Mouse (Mus musculus) midbrain, embryonic 11.5 days (tissue): ENCODE data around the gene Cd160. TPM values are rescaled to one million over a fixed set of nuclear protein-coding genes. Genes with fewer than 3 reads are reported as not detected.

Source experiments
- ATAC-seq: fragments of 200-750 bp; cut with Nextera tagmentation; 2 replicates; pipeline ENCODE4 v1.8.0; 2017; ENCODE audit warnings: moderate TSS enrichment, moderate library complexity; ENCODE audit not compliant: low FRiP score
- DNase-seq: peaks from one replicate; pipeline ENCODE4 v3.0.0; 2015; ENCODE audit warnings: low spot score; ENCODE audit errors: missing footprints
- H3K27ac ChIP-seq: fragments of 300-500 bp; sonication (generic); 2 replicates; pipeline ENCODE4 v1.5.1; 2014; ENCODE audit warnings: low read depth, low read length
- H3K27me3 ChIP-seq: fragments of 300-500 bp; sonication (generic); 2 replicates; pipeline ENCODE4 v1.6.1; 2014; ENCODE audit warnings: mild to moderate bottlenecking, low read length, moderate library complexity, mixed read lengths; ENCODE audit not compliant: control insufficient read depth, insufficient read depth
- H3K36me3 ChIP-seq: fragments of 300-500 bp; sonication (generic); 2 replicates; pipeline ENCODE4 v1.6.1; 2014; ENCODE audit warnings: mild to moderate bottlenecking, low read length, moderate library complexity, mixed read lengths; ENCODE audit not compliant: control insufficient read depth, insufficient read depth
- H3K4me1 ChIP-seq: fragments of 300-500 bp; sonication (generic); 2 replicates; pipeline ENCODE4 v1.6.1; 2014; ENCODE audit warnings: low read length; ENCODE audit not compliant: control insufficient read depth, insufficient read depth
- H3K4me2 ChIP-seq: fragments of 300-500 bp; sonication (generic); 2 replicates; pipeline ENCODE4 v1.6.1; 2014; ENCODE audit warnings: mild to moderate bottlenecking, moderate library complexity
- H3K4me3 ChIP-seq: fragments of 300-500 bp; sonication (generic); 2 replicates; pipeline ENCODE4 v1.5.1; 2014; ENCODE audit warnings: low read depth, low read length
- H3K9ac ChIP-seq: fragments of 300-500 bp; sonication (generic); 2 replicates; pipeline ENCODE4 v1.6.1; 2014; ENCODE audit warnings: low read length
- H3K9me3 ChIP-seq: fragments of 300-500 bp; sonication (generic); 2 replicates; pipeline ENCODE4 v1.6.1; 2016; ENCODE audit warnings: low read length; ENCODE audit not compliant: control insufficient read depth
- WGBS: fragments of 180-500 bp; shearing (Covaris S2); extraction: QIAGEN DNeasy Blood & Tissue Kit; methylation state at CpG from one replicate; pipeline ENCODE4 v1.1.7; 2014; 5-methylcytosine and 5-hydroxymethylcytosine counted together
- polyA plus RNA-seq: library from polyadenylated mRNA; unstranded; fragments of >200 nt; fragmentation: Nextera tagmentation; extraction: Ambion mirVana; gene quantifications from 2 replicates; pipeline ENCODE4 v1.2.1, GENCODE M21; 2014

The Cd160 gene
- polyA plus RNA-seq, 1 experiment from 2014 or later: 0.12 TPM

GRCm38 (mm10) chr3:96821581-96821980 is 7.6 kb downstream of the Cd160 start:
- Histone ChIP-seq H3K27me3 (no peaks in the 10 kb centered on the region), H3K36me3 (no peaks in the 10 kb centered on the region), H3K9me3 (no peaks in the 10 kb centered on the region), H3K4me3 (no peak overlapping the region), H3K9ac (no peak overlapping the region), H3K4me1 (no peaks in the 10 kb centered on the region), H3K27ac (no peak overlapping the region), H3K4me2 (no peak overlapping the region)
- ATAC-seq: no peak
- no peak for DNase-seq
- 89% methylated on average over 4 of the region's 4 CpGs for WGBS

- ATAC-seq (no peak), DNase-seq (no peak)
- Histone ChIP-seq H3K4me2 (no peak overlapping the region), H3K4me3 (no peak overlapping the region), H3K27ac (no peak overlapping the region), H3K4me1 (no peaks in the 10 kb centered on the region), H3K36me3 (no peaks in the 10 kb centered on the region), H3K9ac (no peak overlapping the region), H3K9me3 (no peaks in the 10 kb centered on the region), H3K27me3 (no peaks in the 10 kb centered on the region)
- WGBS: 82% methylated on average over 6 of the region's 6 CpGs
Measured at GRCm38 (mm10) chr3:96820116-96820915, 8.8 kb downstream of the Cd160 start.

- Histone ChIP-seq H3K27me3 (no peaks in the 10 kb centered on the region), H3K4me2 (no peak overlapping the region), H3K4me3 (no peak overlapping the region), H3K36me3 (no peaks in the 10 kb centered on the region), H3K4me1 (no peaks in the 10 kb centered on the region), H3K27ac (no peak overlapping the region), H3K9ac (no peak overlapping the region), H3K9me3 (no peaks in the 10 kb centered on the region)
- WGBS: 61% methylated on average over 6 of the region's 6 CpGs
- ATAC-seq (no peak), DNase-seq (no peak)
Measured at GRCm38 (mm10) chr3:96814342-96814741, 14.8 kb downstream of the Cd160 start.

DNA sequence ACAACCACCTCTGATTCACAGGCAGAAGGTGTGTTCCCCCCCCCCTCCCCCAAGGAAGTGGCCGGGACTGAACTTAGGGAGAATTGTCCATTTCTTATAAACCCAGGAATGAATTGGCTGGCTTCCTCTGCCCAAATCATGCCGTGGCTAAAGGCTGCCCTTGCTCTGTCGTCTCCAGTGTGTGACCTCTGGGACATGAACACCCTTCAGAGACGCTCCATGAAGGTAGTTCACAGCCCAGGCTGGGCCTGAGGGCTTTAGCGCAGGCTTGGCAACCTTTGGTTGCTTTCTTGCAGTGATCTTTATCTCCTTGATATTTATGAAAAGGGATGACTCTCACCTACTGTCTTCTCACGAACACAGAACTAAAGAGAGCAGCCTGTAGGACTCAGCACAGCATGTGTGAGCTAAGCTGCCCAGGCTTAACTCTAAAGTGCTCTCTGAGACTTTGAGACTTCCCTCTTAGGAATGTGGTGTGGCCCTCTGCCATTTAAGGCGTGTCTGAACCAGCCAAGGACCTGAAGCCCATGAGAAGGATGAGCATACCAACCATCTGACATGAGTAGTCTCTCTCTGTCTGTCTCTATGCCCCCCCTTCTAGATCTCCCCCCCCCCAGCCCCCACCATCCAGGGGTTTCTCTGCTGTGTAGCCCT is 15.4 kb downstream of the Cd160 start:
- Histone ChIP-seq H3K4me1 (no peaks in the 10 kb centered on the region), H3K36me3 (no peaks in the 10 kb centered on the region), H3K27ac (no peak overlapping the region), H3K4me2 (no peak overlapping the region), H3K27me3 (no peaks in the 10 kb centered on the region), H3K9ac (no peak overlapping the region), H3K9me3 (no peaks in the 10 kb centered on the region), H3K4me3 (no peak overlapping the region)
- no peak for DNase-seq
- 63% methylated on average over 7 of the region's 7 CpGs for WGBS
- no peak for ATAC-seq

DNA sequence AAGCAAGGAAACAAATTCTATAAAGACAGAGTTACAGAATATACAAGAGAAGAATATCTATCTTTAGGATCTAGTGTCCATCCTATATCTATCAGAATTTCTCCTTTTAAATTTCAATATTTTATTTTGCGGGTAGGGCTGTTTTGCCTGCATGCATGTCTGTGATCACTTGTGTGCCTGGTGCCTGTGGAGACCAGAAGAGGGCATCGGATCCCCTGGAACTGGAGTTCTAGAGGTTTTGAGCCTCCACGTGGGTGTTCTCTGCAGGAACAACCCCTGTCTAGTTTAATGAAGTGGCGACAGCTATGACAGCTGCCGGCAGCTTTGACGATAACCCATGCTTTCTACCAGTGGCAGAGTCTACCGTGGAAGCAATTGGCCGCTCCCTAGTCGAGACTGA is 16.0 kb downstream of the Cd160 start:
- Histone ChIP-seq H3K36me3 (no peaks in the 10 kb centered on the region), H3K27ac (no peak overlapping the region), H3K9me3 (no peaks in the 10 kb centered on the region), H3K4me3 (no peak overlapping the region), H3K4me2 (no peak overlapping the region), H3K4me1 (no peaks in the 10 kb centered on the region), H3K27me3 (no peaks in the 10 kb centered on the region), H3K9ac (no peak overlapping the region)
- no peak for DNase-seq
- no peak for ATAC-seq
- WGBS: 42% methylated on average over 9 of the region's 9 CpGs

DNA sequence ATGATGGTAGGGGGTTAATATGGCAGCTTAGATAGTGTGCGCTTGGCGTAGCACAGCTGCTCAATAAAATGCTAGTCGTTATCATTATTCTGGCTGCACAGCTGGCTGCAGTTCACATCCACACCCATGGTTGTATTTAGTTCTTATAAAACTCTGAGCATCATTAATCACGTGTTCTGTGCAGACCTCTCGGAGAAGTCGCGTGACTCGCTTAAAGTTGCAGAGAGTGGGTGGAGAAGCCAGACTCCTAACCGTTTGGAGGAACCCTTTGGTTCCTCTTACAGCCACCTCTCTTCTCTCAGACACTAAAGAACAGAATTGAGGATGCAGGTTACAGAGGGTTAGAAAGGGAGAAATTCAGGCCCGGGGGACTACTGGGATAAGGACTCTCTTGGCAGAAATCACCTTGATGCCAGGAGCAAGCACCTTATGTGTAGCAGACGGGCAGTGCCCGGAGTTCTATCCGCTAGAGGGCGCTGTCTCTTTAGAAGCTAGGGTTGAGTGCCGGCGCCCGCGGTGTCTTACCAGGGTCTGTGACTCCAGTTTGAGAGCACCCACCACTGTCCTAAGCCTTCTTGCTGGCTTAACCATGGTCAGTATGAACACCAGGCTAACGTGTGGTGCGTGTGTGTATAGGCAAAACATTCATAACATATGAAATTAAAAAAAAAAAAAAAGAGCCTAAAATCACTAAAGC is 16.6 kb downstream of the Cd160 start:
- ATAC-seq (peak; percentile 19; the same call in 1 of the 2 replicates), DNase-seq (peak; percentile 97)
- H3K36me3 ChIP-seq: no peaks in the 10 kb centered on the region
- H3K27ac ChIP-seq: no peak overlapping the region
- no peaks in the 10 kb centered on the region for H3K9me3 ChIP-seq
- H3K4me2 ChIP-seq: no peak overlapping the region
- no peaks in the 10 kb centered on the region for H3K27me3 ChIP-seq
- H3K4me3 ChIP-seq: no peak overlapping the region
- no peak overlapping the region for H3K9ac ChIP-seq
- WGBS: 47% methylated on average over 20 of the region's 20 CpGs
- H3K4me1 ChIP-seq: no peaks in the 10 kb centered on the region

DNA sequence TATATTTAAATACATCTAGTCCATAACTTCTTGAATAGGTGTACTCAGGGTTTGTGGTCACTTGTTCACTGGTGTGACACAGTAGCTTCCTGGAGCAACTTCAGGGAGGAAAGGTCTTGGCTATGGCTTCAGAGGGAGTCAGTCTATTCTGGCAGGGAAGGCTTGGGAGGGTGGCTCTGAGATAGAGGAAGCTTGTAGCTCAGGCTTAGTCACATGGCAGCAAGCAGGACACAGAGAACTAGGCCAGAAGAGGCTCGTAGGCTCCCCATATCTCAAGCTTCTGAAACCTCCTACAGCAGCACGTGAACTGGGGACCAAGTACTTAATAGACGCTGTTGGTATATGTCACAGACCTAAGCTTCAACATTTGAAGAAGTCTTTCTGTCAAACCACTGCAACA is 17.9 kb downstream of the Cd160 start:
- ATAC-seq (no peak), DNase-seq (no peak)
- H3K9ac ChIP-seq: no peak overlapping the region
- no peaks in the 10 kb centered on the region for H3K36me3 ChIP-seq
- no peak overlapping the region for H3K4me2 ChIP-seq
- H3K27ac ChIP-seq: no peak overlapping the region
- H3K9me3 ChIP-seq: no peaks in the 10 kb centered on the region
- WGBS: 82% methylated on average over 3 of the region's 3 CpGs
- no peak overlapping the region for H3K4me3 ChIP-seq
- H3K27me3 ChIP-seq: no peaks in the 10 kb centered on the region
- H3K4me1 ChIP-seq: no peaks in the 10 kb centered on the region

DNA sequence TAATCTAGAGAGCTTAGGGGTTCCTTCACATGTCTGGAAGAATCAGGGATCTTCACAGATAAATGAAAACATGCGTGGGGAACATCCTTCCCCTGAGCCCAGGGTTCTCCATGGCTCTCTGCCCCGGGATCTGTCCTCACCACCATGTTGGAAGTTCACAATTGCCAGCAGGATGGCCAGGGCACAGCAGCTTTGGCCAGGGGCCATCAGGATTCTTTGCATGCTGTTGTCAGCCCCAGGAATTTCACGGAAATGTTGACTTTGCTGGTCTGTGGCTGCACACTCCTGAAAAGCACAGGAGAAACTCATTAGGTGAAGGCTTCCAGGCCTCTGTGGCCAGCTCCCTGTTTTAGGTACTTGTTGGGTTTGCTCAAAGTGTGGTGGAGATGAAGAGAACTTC is 20.5 kb downstream of the Cd160 start:
- ATAC-seq: no peak
- no peak overlapping the region for H3K9ac ChIP-seq
- no peaks in the 10 kb centered on the region for H3K27me3 ChIP-seq
- no peak overlapping the region for H3K27ac ChIP-seq
- H3K4me3 ChIP-seq: no peak overlapping the region
- no peak overlapping the region for H3K4me2 ChIP-seq
- 79% methylated on average over 3 of the region's 3 CpGs for WGBS
- no peaks in the 10 kb centered on the region for H3K36me3 ChIP-seq
- no peaks in the 10 kb centered on the region for H3K9me3 ChIP-seq
- no peaks in the 10 kb centered on the region for H3K4me1 ChIP-seq
- no peak for DNase-seq

- Histone ChIP-seq H3K4me1 (no peaks in the 10 kb centered on the region), H3K4me2 (no peak overlapping the region), H3K9ac (no peak overlapping the region), H3K27me3 (no peaks in the 10 kb centered on the region), H3K27ac (no peak overlapping the region), H3K9me3 (no peaks in the 10 kb centered on the region), H3K36me3 (no peaks in the 10 kb centered on the region), H3K4me3 (no peak overlapping the region)
- 79% methylated on average over 3 of the region's 3 CpGs for WGBS
- no peak for ATAC-seq
- no peak for DNase-seq
Measured at GRCm38 (mm10) chr3:96808136-96808535, 21.0 kb downstream of the Cd160 start.
